Mouse (Mus musculus) brain, embryonic 14.5 days (tissue): ENCODE measurements around the gene Cars2.

Experiments used
- CTCF ChIP-seq: fragments of 200-500 bp; IDR thresholded peaks from 2 replicates; pipeline ENCODE4 v1.5.1; 2012; ENCODE audit warnings: inconsistent platforms, mild to moderate bottlenecking, moderate library complexity, borderline replicate concordance; ENCODE audit not compliant: insufficient read depth, insufficient read length; ENCODE audit errors: extremely low read depth
- POLR2A ChIP-seq: fragments of 200-500 bp; IDR thresholded peaks from 2 replicates; pipeline ENCODE4 v1.6.1; 2012; ENCODE audit warnings: mild to moderate bottlenecking, inconsistent platforms, borderline replicate concordance; ENCODE audit not compliant: poor library complexity, insufficient read depth, insufficient read length, severe bottlenecking; ENCODE audit errors: extremely low read depth

DNA sequence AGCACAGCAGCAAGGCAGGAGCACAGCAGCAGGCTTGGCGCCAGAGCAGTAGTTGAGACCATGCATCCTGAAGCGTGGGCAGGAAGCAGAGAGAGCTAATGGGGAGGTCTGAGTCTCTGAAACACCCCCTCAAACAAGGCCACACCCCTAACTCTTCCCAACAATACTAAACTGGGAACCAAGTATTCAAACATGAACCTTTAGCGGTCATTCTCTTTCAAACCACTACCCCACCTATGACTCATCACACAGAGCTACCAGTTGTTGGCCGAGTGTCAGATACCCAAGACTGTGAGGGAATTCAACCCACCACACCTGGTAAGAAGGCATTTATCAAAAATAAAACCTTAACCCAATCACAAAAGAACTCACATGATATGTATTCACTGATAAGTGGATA, 63.4 kb downstream of the Cars2 start:
- TF ChIP-seq CTCF (no peak), POLR2A (no peak)
